Mouse (Mus musculus): ENCODE measurements around the gene Tmem104.
A peak's percentile ranks its signal among the peaks of the same experiment; 100 is the strongest.

The Tmem104 gene

GRCm38 (mm10) chr11:115187224-115187639, at the start of gene Tmem104:
TSS of gene Tmem104 (plus strand) at chr11:115187487.
- DNase-seq = peak; percentile 100

GRCm38 (mm10) chr11:115138597-115139262, 48.6 kb upstream of the Tmem104 start:
- no peak for DNase-seq

- DNase-seq = no peak
Observed at GRCm38 (mm10) chr11:115141970-115142369, 45.3 kb upstream of the Tmem104 start.

- DNase-seq = no peak
Observed at GRCm38 (mm10) chr11:115147813-115148212, 39.5 kb upstream of the Tmem104 start.

GRCm38 (mm10) chr11:115150741-115151254, 36.5 kb upstream of the Tmem104 start:
- DNase-seq = no peak

GRCm38 (mm10) chr11:115151755-115152429, 35.4 kb upstream of the Tmem104 start:
- peak; percentile 83 for DNase-seq

- no peak for DNase-seq
Observed at GRCm38 (mm10) chr11:115153088-115153487, 34.2 kb upstream of the Tmem104 start.

GRCm38 (mm10) chr11:115153699-115154292, 33.5 kb upstream of the Tmem104 start:
- peak; percentile 82 for DNase-seq

- no peak for DNase-seq
Observed at GRCm38 (mm10) chr11:115155053-115155634, 32.1 kb upstream of the Tmem104 start.

- DNase-seq = no peak
Observed at GRCm38 (mm10) chr11:115157933-115158719, 29.2 kb upstream of the Tmem104 start.

- DNase-seq = peak; percentile 87
Observed at GRCm38 (mm10) chr11:115160016-115160797, 27.1 kb upstream of the Tmem104 start.

- peak; percentile 88 for DNase-seq
Observed at GRCm38 (mm10) chr11:115160883-115161577, 26.3 kb upstream of the Tmem104 start.

GRCm38 (mm10) chr11:115161578-115162204, 25.6 kb upstream of the Tmem104 start:
- DNase-seq = no peak

- no peak for DNase-seq
Observed at GRCm38 (mm10) chr11:115162205-115162601, 25.1 kb upstream of the Tmem104 start.

- peak; percentile 99 for DNase-seq
Observed at GRCm38 (mm10) chr11:115162832-115163480, 24.3 kb upstream of the Tmem104 start, which contains the start of gene Slc9a3r1. TSS of gene Slc9a3r1 (plus strand) at chr11:115163341.

GRCm38 (mm10) chr11:115163568-115164150, 23.6 kb upstream of the Tmem104 start:
- DNase-seq = peak; percentile 55

- DNase-seq = no peak
Observed at GRCm38 (mm10) chr11:115164341-115164975, 22.8 kb upstream of the Tmem104 start.

GRCm38 (mm10) chr11:115164976-115165374, 22.3 kb upstream of the Tmem104 start:
- DNase-seq = peak; percentile 62

- DNase-seq = no peak
Observed at GRCm38 (mm10) chr11:115166776-115167175, 20.5 kb upstream of the Tmem104 start.
